ENCODE assay signal across 22 mouse cellular contexts in the genomic region with DNA sequence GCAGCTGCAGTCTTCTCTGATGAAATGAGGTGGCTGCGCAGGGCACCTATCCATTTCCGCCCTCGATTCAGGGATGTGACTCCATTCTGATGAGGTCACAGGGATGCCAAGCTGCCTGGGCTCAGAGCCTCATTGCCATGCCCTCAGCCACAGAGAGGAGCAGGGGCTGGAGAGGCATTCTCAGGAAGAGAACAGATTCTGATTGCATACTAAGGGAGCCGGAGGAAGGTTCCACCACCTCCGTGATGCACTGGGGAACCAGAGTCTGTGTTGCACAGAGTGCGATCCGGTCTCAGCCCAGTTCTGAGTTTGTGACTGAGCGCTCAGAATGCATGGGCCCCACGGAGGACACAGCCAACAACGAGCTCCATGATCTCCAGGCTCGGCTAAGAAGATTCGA.
DNase-seq lines count a peak whose midpoint lies in the region; ATAC-seq and TF ChIP-seq lines count a peak whose summit lies in the region.
"Had no signal": no experiment of that assay in that cellular context is flagged by ENCODE, and none has a peak within 500 bp of the region (broad histone marks: within the 10 kb centered on the region; RNA-seq: fewer than 3 reads in every experiment).

No protein-coding gene starts in this region.

- WGBS in kidney, embryonic 16.5 days: 78% methylated on average over 12 of the region's 12 CpGs
- 72% methylated on average over 12 of the region's 12 CpGs for WGBS in embryonic facial prominence, embryonic 11.5 days
- 68% methylated on average over 12 of the region's 12 CpGs for WGBS in limb, embryonic 12.5 days

- H3K9me3 ChIP-seq in kidney, embryonic 16.5 days (ENCODE audit: low read length): no peaks in the 10 kb centered on the region
- no peaks in the 10 kb centered on the region for H3K9me3 ChIP-seq in embryonic facial prominence, embryonic 11.5 days (replicated peaks; ENCODE audit: control insufficient read depth, low read length)
- no peaks in the 10 kb centered on the region for H3K9me3 ChIP-seq in limb, embryonic 12.5 days
- H3K9me3 ChIP-seq: embryonic facial prominence, embryonic 12.5 days; forebrain, embryonic 12.5 days; heart, embryonic 15.5 days had no signal

- H3K27ac ChIP-seq in kidney, embryonic 16.5 days (ENCODE audit: low read length): no peak overlapping the region
- H3K27ac ChIP-seq in embryonic facial prominence, embryonic 11.5 days (replicated peaks; ENCODE audit: low read depth, low read length): no peak overlapping the region
- H3K27ac ChIP-seq in limb, embryonic 12.5 days: peak overlapping the region; percentile 41
- H3K27ac ChIP-seq: embryonic facial prominence, embryonic 12.5 days; forebrain, embryonic 12.5 days; heart, adult 2 months; heart, embryonic 15.5 days; hindbrain, embryonic 14.5 days had no signal

- 0 out of 2 replicates have a peak overlapping the region, but pooled peaks have one; percentile 22 for H3K9ac ChIP-seq in kidney, embryonic 16.5 days (replicated peaks; ENCODE audit: low read length)
- no peak overlapping the region for H3K9ac ChIP-seq in embryonic facial prominence, embryonic 11.5 days (replicated peaks; ENCODE audit: low read length)
- no peak overlapping the region for H3K9ac ChIP-seq in limb, embryonic 12.5 days (replicated peaks)
- H3K9ac ChIP-seq: embryonic facial prominence, embryonic 12.5 days; forebrain, embryonic 12.5 days; heart, embryonic 15.5 days; hindbrain, embryonic 14.5 days had no signal

- no peak overlapping the region for H3K4me3 ChIP-seq in kidney, embryonic 16.5 days (ENCODE audit: low read length)
- no peak overlapping the region for H3K4me3 ChIP-seq in embryonic facial prominence, embryonic 11.5 days (ENCODE audit: low read depth, low read length)
- H3K4me3 ChIP-seq in limb, embryonic 12.5 days (replicated peaks): no peak overlapping the region
- H3K4me3 ChIP-seq: embryonic facial prominence, embryonic 12.5 days; forebrain, embryonic 12.5 days; heart, adult 2 months; heart, embryonic 15.5 days had no signal

- DNase-seq in kidney, adult 18-20 months: no peak
- peak; percentile 23 for DNase-seq in brain, embryonic 14.5 days (ENCODE audit: low read depth)
- DNase-seq in embryonic facial prominence, embryonic 11.5 days (ENCODE audit: low spot score): no peak
- no peak for DNase-seq in embryo, embryonic 11 days
- DNase-seq: adrenal gland, postnatal 14 days; cerebellum, adult 18-20 months; cerebellum, adult 9-11 months; cerebellum, postnatal 36 days; gastrocnemius, postnatal 14 days; heart, adult 2 months; heart, postnatal 14 days had no signal

- ATAC-seq in kidney, embryonic 16.5 days (ENCODE audit: low FRiP score, low TSS enrichment): no peak
- ATAC-seq in embryonic facial prominence, embryonic 11.5 days (replicated peaks; ENCODE audit: insufficient number of reproducible peaks, low FRiP score, low TSS enrichment, low read depth): 0 out of 2 replicates have a peak, but pooled peaks have one; percentile 29
- ATAC-seq in limb, embryonic 12.5 days (ENCODE audit: insufficient number of reproducible peaks, insufficient read depth, low FRiP score, low TSS enrichment, low read depth): no peak
- ATAC-seq: activated CD4-positive, CD25-positive, alpha-beta regulatory T cell, adult 4 months; forebrain, embryonic 16.5 days; Patski had no signal

- no peaks in the 10 kb centered on the region for H3K27me3 ChIP-seq in kidney, embryonic 16.5 days (ENCODE audit: insufficient read depth, low read length)
- H3K27me3 ChIP-seq in embryonic facial prominence, embryonic 11.5 days (ENCODE audit: control insufficient read depth, insufficient read depth, low read length): no peaks in the 10 kb centered on the region
- no peaks in the 10 kb centered on the region for H3K27me3 ChIP-seq in limb, embryonic 12.5 days
- H3K27me3 ChIP-seq: CH12.LX; embryonic facial prominence, embryonic 12.5 days; forebrain, embryonic 12.5 days; heart, embryonic 15.5 days had no signal

- TF ChIP-seq POLR2A in brain, embryonic 14.5 days (IDR thresholded peaks at IDR 0.05; ENCODE audit: borderline replicate concordance, extremely low read depth, insufficient read depth, insufficient read length, poor library complexity, severe bottlenecking): no peak

- H3K4me2 ChIP-seq in kidney, embryonic 16.5 days (replicated peaks; ENCODE audit: low read depth, low read length): no peak overlapping the region
- no peak overlapping the region for H3K4me2 ChIP-seq in embryonic facial prominence, embryonic 11.5 days (ENCODE audit: low read depth, low read length)
- H3K4me2 ChIP-seq in limb, embryonic 12.5 days: peak overlapping the region; percentile 11; the same call in 1 of the 2 replicates
- H3K4me2 ChIP-seq: embryonic facial prominence, embryonic 12.5 days; forebrain, embryonic 12.5 days; heart, embryonic 11.5 days; heart, embryonic 15.5 days; hindbrain, embryonic 14.5 days had no signal

- H3K36me3 ChIP-seq in kidney, embryonic 16.5 days (ENCODE audit: insufficient read depth, low read length): no peaks in the 10 kb centered on the region
- H3K36me3 ChIP-seq in embryonic facial prominence, embryonic 11.5 days (replicated peaks; ENCODE audit: control insufficient read depth, insufficient read depth, low read depth, low read length): no peaks in the 10 kb centered on the region
- no peaks in the 10 kb centered on the region for H3K36me3 ChIP-seq in limb, embryonic 12.5 days
- H3K36me3 ChIP-seq: embryonic facial prominence, embryonic 12.5 days; forebrain, embryonic 12.5 days; heart, embryonic 15.5 days had no signal

- no peak for TF ChIP-seq CTCF in brain, embryonic 14.5 days (IDR thresholded peaks at IDR 0.05; ENCODE audit: borderline replicate concordance, extremely low read depth, insufficient read depth, insufficient read length)

- no peaks in the 10 kb centered on the region for H3K4me1 ChIP-seq in kidney, embryonic 16.5 days (ENCODE audit: insufficient read depth, low read length)
- no peaks in the 10 kb centered on the region for H3K4me1 ChIP-seq in embryonic facial prominence, embryonic 11.5 days (ENCODE audit: control insufficient read depth, insufficient read depth, low read length)
- peaks cover 18% of the 10 kb centered on the region; the same call in 1 of the 2 replicates for H3K4me1 ChIP-seq in limb, embryonic 12.5 days (replicated peaks)
- H3K4me1 ChIP-seq: forebrain, embryonic 12.5 days; heart, embryonic 15.5 days had no signal
